Mouse (Mus musculus) heart, postnatal 36 days (tissue): ENCODE measurements around the gene Ecpas. TPM values are rescaled to one million over a fixed set of nuclear protein-coding genes. Genes with fewer than 3 reads are reported as not detected.

Experiments used
- DNase-seq, 2 experiments: peaks; one replicate each; pipeline ENCODE4 v3.0.0; 2021 to 2022
- intact Hi-C: fragments of 180-260 bp; cut with DNase I; formaldehyde crosslinking; loops from one replicate; pipeline ENCODE4 v1.15.1; 2025
- total RNA-seq, 2 experiments: library from RNA; stranded (reverse); gene quantifications; 2 replicates each; pipeline ENCODE4 v1.2.3; 2021

Gene Ecpas
- total RNA-seq = 100 to 1,000 TPM; 212 TPM

- intact Hi-C loops = loop anchor here (5.0 kb wide), 2 partner anchors 75 to 90 kb away; partner anchors contain the start of genes Gm20503 and Ptgr1
- peak in 1 of 2 experiments; percentile 83 for DNase-seq
Measured at GRCm38 (mm10) chr4:58912629-58913335, at the start of gene Ecpas. Gene Ecpas (minus strand): TSS chr4:58912749.

DNA sequence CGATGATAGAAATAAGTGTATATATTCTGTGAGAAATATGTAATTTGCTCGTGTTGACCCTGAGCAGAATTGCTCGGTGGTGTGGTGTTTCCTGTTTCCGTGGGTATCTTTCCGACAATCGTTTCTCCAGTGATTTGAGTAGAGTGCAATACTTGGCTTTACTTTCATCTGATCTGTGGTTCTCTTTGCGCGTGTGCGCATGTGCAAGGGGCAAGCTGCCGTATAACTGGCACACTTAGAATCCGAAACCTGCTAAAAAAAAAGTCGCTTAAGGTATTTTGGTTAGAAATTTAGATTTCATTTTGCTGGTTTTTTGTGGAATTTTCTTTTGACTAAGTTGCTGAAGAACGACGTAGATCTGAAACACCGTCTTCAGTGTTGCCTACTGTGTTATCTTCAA is 49.2 kb upstream of the Ecpas start:
- no peak for DNase-seq
- intact Hi-C loops = no loop called here

- intact Hi-C loops = no loop called here
- no peak for DNase-seq
Measured at GRCm38 (mm10) chr4:58952630-58953029, 40.1 kb upstream of the Ecpas start.

DNA sequence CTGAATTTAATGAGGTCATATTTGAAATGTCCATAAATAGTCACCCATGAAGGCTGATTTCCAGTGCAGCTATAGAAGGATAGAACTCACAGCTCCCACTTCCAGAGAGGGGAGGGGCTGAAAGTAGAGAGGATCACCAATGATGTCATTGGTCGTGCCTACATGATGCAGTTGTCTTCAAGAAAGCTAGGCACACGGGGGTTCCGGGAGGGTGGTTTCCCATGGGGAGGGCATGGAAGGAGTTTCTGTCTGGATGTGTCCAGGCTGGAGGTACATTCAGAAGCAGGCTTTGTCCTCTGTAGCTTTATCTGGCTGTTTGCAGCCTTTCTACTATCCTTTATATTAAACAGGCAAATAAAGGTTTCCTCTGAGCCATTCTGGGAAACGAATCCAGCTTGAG is 35.8 kb upstream of the Ecpas start:
- DNase-seq = no peak
- intact Hi-C loops = no loop called here

GRCm38 (mm10) chr4:58944695-58945094 is 32.1 kb upstream of the Ecpas start:
- intact Hi-C loops = no loop called here
- DNase-seq = no peak

GRCm38 (mm10) chr4:58944206-58944553 is 31.6 kb upstream of the Ecpas start:
- no peak for DNase-seq
- intact Hi-C loops = no loop called here

DNA sequence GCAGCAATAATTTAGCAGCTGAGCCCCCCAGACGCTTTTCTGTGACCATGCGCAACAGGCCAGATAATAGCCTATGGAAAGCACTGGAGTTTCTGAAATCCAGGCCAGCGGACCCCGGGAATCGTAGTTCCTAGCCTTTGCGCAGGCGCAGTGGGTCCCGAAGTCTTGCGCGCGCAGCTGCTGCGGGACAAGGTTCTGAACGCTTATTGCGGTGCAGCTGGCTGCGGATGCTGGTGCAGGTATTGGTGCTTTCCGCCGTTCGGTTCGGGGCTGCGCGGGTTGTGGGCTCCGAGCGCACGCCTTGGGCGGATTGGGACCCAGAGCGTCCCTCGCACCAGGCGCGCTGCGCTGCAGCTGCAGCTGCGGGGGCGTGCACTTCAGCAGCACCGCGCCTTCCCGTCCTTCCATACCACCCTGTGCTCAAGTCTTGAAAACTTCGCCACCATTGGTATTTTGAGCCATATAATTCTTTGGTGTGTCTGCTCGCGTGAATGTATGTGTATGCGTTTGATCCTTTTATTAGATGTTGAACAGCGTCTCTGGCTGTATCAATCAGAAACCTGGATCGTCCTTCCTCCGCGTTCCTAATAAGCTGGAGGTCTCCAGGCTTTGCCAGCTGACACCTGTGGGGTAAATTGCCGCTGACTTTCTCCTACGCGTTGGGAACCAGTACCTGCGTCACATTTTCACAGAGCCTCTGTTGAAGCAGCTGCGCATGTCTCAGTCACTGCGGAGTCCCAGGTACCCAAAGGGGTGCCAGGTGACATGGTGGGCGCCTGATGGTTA is 31.1 kb upstream of the Ecpas start, which contains the start of gene Zkscan16:
Zkscan16 (plus strand) TSS at position 209 of the 786 bp plus-strand sequence.
- DNase-seq = peak; percentile 69 to 71
- intact Hi-C loops = no loop called here

GRCm38 (mm10) chr4:58942942-58943341 is 30.4 kb upstream of the Ecpas start:
- no peak for DNase-seq
- intact Hi-C loops = no loop called here

DNA sequence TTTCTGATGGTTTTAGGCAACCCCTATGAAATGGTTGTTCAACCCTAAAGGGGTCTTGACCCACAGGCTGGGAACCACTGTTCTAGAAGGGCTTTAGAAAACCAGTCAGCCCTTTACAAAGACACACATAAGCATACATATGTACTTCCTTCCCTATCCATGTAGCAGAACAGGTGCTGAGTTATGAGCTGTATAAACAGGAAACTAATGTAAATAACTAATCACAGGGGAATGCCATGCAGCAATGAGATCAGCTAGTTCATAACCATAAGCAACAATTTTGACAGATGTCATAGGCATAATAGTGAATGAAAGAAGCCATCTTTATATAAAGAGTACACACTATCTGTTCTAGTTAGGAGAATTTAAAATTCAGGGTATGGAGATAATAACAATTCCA is 29.1 kb upstream of the Ecpas start:
- no peak for DNase-seq
- intact Hi-C loops = no loop called here

GRCm38 (mm10) chr4:58935846-58936245 is 23.3 kb upstream of the Ecpas start:
- intact Hi-C loops = no loop called here
- no peak for DNase-seq

GRCm38 (mm10) chr4:58934746-58935476 is 22.4 kb upstream of the Ecpas start:
- DNase-seq = peak; percentile 34 to 41
- intact Hi-C loops = no loop called here

DNA sequence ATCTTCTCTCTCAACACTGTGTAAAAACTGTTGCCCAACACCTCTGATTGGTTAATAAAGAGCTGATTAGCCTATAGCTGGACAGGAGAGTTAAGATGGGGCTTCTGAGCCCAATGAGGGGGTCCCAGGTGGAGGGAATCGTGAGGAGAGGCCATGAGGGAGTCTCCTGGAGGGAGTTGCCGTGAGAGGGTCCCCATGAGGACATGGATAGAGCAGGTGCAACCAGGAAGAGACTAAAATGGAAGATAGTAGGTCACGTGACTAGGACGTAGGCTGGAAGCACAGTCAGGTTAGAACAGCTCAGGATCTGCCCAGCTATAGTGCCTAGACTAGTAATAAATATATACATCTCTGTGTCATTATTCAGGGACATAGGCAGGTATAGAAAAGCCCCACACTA is 21.8 kb upstream of the Ecpas start:
- intact Hi-C loops = no loop called here
- no peak for DNase-seq

GRCm38 (mm10) chr4:58932541-58932940 is 20.0 kb upstream of the Ecpas start:
- DNase-seq = peak in 1 of 2 experiments; percentile 10
- intact Hi-C loops = no loop called here

DNA sequence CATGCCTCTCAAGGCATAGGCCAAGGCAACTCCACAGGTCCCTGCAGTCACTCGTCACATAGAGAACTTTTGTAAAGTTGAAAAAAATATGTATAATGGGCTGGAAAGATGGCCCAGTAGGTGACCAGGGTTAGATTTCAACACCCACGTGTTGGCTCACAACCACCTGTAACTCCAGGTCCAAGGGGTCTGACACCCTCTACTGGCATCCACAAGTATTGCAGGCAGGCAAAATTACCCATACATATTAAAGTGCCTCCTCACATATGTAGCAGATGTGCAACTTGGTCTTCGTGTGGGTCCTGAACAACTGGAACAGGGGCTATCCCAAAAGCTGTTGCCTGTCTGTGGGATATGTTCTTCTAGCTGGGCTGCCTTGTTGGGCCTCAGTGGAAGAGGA is 15.1 kb upstream of the Ecpas start:
- intact Hi-C loops = no loop called here
- no peak for DNase-seq

- DNase-seq = no peak
- intact Hi-C loops = no loop called here
Measured at GRCm38 (mm10) chr4:58926120-58926519, 13.6 kb upstream of the Ecpas start.

GRCm38 (mm10) chr4:58925664-58926063 is 13.1 kb upstream of the Ecpas start:
- intact Hi-C loops = no loop called here
- no peak for DNase-seq

DNA sequence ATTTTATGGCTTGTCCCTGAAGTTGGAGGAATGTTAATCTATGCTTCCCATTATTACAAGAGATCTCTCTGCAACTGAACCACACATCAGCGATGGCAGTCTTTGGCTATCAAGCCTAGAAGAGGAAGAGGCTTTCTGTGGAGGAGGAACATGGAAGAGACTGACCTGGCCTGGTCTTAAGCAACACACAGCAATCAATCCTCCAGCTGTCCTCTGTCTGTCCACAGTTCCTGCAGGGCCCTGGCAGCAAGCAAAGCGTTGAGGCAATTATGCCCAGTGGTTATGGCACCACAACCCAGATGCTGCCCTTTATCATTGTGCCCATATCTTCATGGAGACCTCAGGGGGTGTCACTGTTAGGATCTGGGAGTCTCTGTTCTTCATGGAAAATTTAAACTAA is 11.4 kb upstream of the Ecpas start:
- no peak for DNase-seq
- intact Hi-C loops = no loop called here

DNA sequence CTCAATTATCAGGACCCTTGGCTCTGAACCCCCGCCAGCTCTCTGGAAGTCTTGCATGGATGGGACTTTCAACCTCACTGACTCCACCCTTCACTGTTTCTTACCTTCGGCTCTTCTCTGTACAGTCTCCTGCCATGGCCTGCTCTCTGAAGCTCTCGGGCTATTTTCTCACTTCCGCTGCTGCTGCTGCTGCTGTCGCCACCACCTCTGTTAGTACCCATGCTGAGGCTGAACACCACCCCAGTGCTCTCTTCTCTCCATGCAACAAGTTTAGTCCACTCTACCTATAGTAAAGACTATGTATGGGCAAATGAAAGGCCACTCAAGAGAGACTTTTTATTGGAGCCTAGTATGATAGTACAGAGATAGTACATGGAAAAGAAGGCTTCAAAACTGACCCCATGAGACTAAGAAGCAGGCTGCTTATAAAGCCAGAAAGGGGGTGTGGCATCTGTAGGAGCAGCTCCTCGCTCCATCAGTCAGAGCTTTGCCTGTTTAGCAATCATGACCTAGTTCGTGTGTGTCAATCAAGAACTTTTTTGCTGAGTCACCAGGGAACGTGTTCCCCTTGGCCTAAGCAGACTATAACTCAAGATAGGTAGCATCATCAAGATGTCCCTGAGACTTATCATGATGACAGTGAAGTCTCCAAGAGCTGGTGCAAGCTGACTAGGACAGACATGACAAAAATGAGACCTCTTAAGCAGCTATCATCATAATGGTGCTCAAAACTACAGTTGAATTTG is 2.7 kb upstream of the Ecpas start:
- intact Hi-C loops = no loop called here

DNA sequence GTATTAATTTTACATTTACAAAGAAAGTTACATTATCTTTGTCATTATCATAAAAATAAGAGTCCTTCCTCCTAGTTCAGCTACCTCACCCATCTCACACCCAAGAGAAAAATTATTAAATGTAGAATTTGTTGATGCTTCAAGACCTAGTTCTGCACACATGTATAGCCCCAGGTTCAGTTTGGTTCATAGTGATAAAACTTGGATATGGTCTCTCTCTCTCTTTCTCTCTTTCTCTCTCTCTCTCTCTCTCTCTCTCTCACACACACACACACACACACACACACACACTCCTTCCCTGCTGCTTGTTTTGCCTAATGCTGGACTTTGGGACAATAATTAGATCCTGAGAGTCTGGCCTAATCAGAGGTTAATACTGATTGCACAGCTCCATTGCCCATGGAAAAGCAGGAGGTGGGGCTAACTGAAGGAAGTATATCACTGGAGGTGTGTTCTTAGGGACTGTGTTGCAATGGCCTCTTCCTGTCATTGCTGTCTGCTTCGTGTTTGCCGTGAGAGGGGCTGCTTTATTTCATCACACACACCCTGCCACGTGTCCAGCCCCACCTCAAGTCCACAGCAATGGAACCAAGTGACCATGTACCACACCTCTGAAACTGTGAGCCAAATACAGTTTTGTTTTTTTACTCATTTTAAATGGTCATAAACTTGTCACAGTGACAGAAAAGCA is 932 bp upstream of the Ecpas start:
- no peak for DNase-seq
- intact Hi-C loops = loop anchor here (5.0 kb wide), 2 partner anchors 74 to 89 kb away; partner anchors contain the start of genes Gm20503 and Ptgr1

More for the DNA sequence above, 2.7 kb upstream of the Ecpas start:
- DNase-seq = no peak
